Mouse (Mus musculus) hindbrain, postnatal 0 days (tissue): Measurements from ENCODE around the gene Defb21. TPM values are rescaled to one million over a fixed set of nuclear protein-coding genes. Genes with fewer than 3 reads are reported as not detected.

Experiments used
- ATAC-seq: fragments of 200-750 bp; cut with Nextera tagmentation; 2 replicates; pipeline ENCODE4 v1.8.0; 2017; ENCODE audit warnings: mild to moderate bottlenecking, moderate TSS enrichment, moderate library complexity
- DNase-seq: peaks from one replicate; pipeline ENCODE4 v3.0.0-alpha.2; 2015; ENCODE audit warnings: low spot score
- H3K27ac ChIP-seq: fragments of 300-500 bp; sonication (generic); 2 replicates; pipeline ENCODE4 v1.5.1; 2014; ENCODE audit warnings: mild to moderate bottlenecking
- H3K27me3 ChIP-seq: fragments of 300-500 bp; sonication (generic); 2 replicates; pipeline ENCODE4 v1.6.1; 2014; ENCODE audit warnings: low read length, mixed read lengths; ENCODE audit not compliant: insufficient read depth
- H3K36me3 ChIP-seq: fragments of 300-500 bp; sonication (generic); 2 replicates; pipeline ENCODE4 v1.6.1; 2014; ENCODE audit warnings: low read length, mixed read lengths; ENCODE audit not compliant: insufficient read depth
- H3K4me1 ChIP-seq: fragments of 300-500 bp; sonication (generic); 2 replicates; pipeline ENCODE4 v1.6.1; 2014; ENCODE audit warnings: antibody characterized with exemption, low read length, mixed read lengths; ENCODE audit not compliant: insufficient read depth
- H3K4me2 ChIP-seq: fragments of 300-500 bp; sonication (generic); 2 replicates; pipeline ENCODE4 v1.6.1; 2014; ENCODE audit warnings: low read depth, mild to moderate bottlenecking, low read length, moderate library complexity, mixed read lengths
- H3K4me3 ChIP-seq: fragments of 300-500 bp; sonication (generic); 2 replicates; pipeline ENCODE4 v1.5.1; 2014; ENCODE audit warnings: low read length
- H3K9ac ChIP-seq: fragments of 300-500 bp; sonication (generic); replicated peaks from 2 replicates; pipeline ENCODE4 v1.6.1; 2014; ENCODE audit warnings: mild to moderate bottlenecking, low read length, moderate library complexity, mixed read lengths
- H3K9me3 ChIP-seq: fragments of 300-500 bp; sonication (generic); 2 replicates; pipeline ENCODE4 v1.6.1; 2016; ENCODE audit warnings: low read length, mixed read lengths
- CTCF ChIP-seq: IDR thresholded peaks from 2 replicates; pipeline ENCODE4 v1.5.1; 2016; ENCODE audit warnings: antibody characterized with exemption, control low read depth, low read depth
- WGBS: fragments of 180-500 bp; shearing (Covaris S2); extraction: QIAGEN DNeasy Blood & Tissue Kit; methylation state at CpG from one replicate; pipeline ENCODE4 v1.1.7; 2014; 5-methylcytosine and 5-hydroxymethylcytosine counted together
- polyA plus RNA-seq: library from polyadenylated mRNA; unstranded; fragments of >200 nt; fragmentation: Nextera tagmentation; extraction: Ambion mirVana; gene quantifications from 2 replicates; pipeline ENCODE4 v1.2.1, GENCODE M21; 2015
- total RNA-seq: library from RNA; depleted of rRNA; stranded (reverse); fragments of >200 nt; gene quantifications from 2 replicates; pipeline ENCODE4 v1.2.3, GENCODE M21; 2014

Defb21 gene
- total and polyA plus RNA-seq, 2 experiments from 2014 or later, result not detected

GRCm38 (mm10) chr2:152548124-152548523, 24.4 kb upstream of the Defb21 start:
- Histone ChIP-seq H3K27ac (no peak overlapping the region), H3K4me2 (no peak overlapping the region), H3K36me3 (no peaks in the 10 kb centered on the region), H3K27me3 (no peaks in the 10 kb centered on the region), H3K9ac (no peak overlapping the region), H3K9me3 (no peaks in the 10 kb centered on the region), H3K4me1 (no peaks in the 10 kb centered on the region), H3K4me3 (no peak overlapping the region)
- DNase-seq (no peak), ATAC-seq (no peak)
- TF ChIP-seq CTCF, result no peak
- WGBS, result 74% methylated on average over 5 of the region's 5 CpGs

- peak; percentile 85 for DNase-seq
- peak; percentile 55; the same call in 1 of the 2 replicates for ATAC-seq
- Histone ChIP-seq H3K27ac (no peak overlapping the region), H3K4me2 (peak overlapping the region; percentile 43), H3K4me3 (peak overlapping the region; percentile 18; the same call in 1 of the 2 replicates), H3K9me3 (no peaks in the 10 kb centered on the region), H3K4me1 (no peaks in the 10 kb centered on the region), H3K36me3 (no peaks in the 10 kb centered on the region), H3K27me3 (no peaks in the 10 kb centered on the region), H3K9ac (no peak overlapping the region; the same call in 1 of the 2 replicates)
- 12% methylated on average over 16 of the region's 16 CpGs for WGBS
- peak; percentile 85 for TF ChIP-seq CTCF
Observed at GRCm38 (mm10) chr2:152553774-152554423, 18.6 kb upstream of the Defb21 start.

- DNase-seq, result no peak
- Histone ChIP-seq H3K9ac (no peak overlapping the region), H3K4me2 (no peak overlapping the region), H3K27ac (no peak overlapping the region), H3K4me1 (no peaks in the 10 kb centered on the region), H3K36me3 (no peaks in the 10 kb centered on the region), H3K4me3 (no peak overlapping the region), H3K27me3 (no peaks in the 10 kb centered on the region), H3K9me3 (no peaks in the 10 kb centered on the region)
- 86% methylated on average over 7 of the region's 7 CpGs for WGBS
- TF ChIP-seq CTCF, result no peak
- ATAC-seq, result no peak
Observed at GRCm38 (mm10) chr2:152556655-152557054, 15.9 kb upstream of the Defb21 start.

- Histone ChIP-seq H3K27me3 (no peaks in the 10 kb centered on the region), H3K4me3 (no peak within 1 kb of the TSS), H3K9me3 (no peaks in the 10 kb centered on the region), H3K27ac (no peak within 1 kb of the TSS), H3K4me2 (no peak within 1 kb of the TSS), H3K9ac (no peak within 1 kb of the TSS), H3K36me3 (no peaks in the 10 kb centered on the region), H3K4me1 (no peaks in the 10 kb centered on the region)
- WGBS, result 90% methylated on average over 5 of the region's 5 CpGs
- DNase-seq (no peak), ATAC-seq (no peak)
- no peak for TF ChIP-seq CTCF
Observed at GRCm38 (mm10) chr2:152569038-152569437, 3.5 kb upstream of the Defb21 start, which contains the start of gene Gm17416. Gene Gm17416 (plus strand): TSS chr2:152569338.

- WGBS, result 82% methylated on average over 4 of the region's 4 CpGs
- no peak overlapping the region for H3K4me2 ChIP-seq
- no peak for TF ChIP-seq CTCF
- no peaks in the 10 kb centered on the region for H3K9me3 ChIP-seq
- no peak for DNase-seq
- no peak overlapping the region for H3K9ac ChIP-seq
- no peaks in the 10 kb centered on the region for H3K4me1 ChIP-seq
- no peak overlapping the region for H3K27ac ChIP-seq
- H3K27me3 ChIP-seq, result no peaks in the 10 kb centered on the region
- H3K36me3 ChIP-seq, result no peaks in the 10 kb centered on the region
- no peak for ATAC-seq
- no peak overlapping the region for H3K4me3 ChIP-seq
Observed at GRCm38 (mm10) chr2:152569881-152570280, 2.7 kb upstream of the Defb21 start.

GRCm38 (mm10) chr2:152570313-152570712, 2.2 kb upstream of the Defb21 start:
- Histone ChIP-seq H3K27ac (no peak overlapping the region), H3K4me2 (no peak overlapping the region), H3K9ac (no peak overlapping the region), H3K36me3 (no peaks in the 10 kb centered on the region), H3K27me3 (no peaks in the 10 kb centered on the region), H3K9me3 (no peaks in the 10 kb centered on the region), H3K4me3 (no peak overlapping the region), H3K4me1 (no peaks in the 10 kb centered on the region)
- DNase-seq, result no peak
- TF ChIP-seq CTCF, result no peak
- no peak for ATAC-seq
- 84% methylated on average over 6 of the region's 6 CpGs for WGBS

- H3K27ac ChIP-seq, result no peak overlapping the region
- H3K9ac ChIP-seq, result no peak overlapping the region
- no peak overlapping the region for H3K4me3 ChIP-seq
- no peak for TF ChIP-seq CTCF
- WGBS, result 89% methylated on average over 8 of the region's 8 CpGs
- no peaks in the 10 kb centered on the region for H3K4me1 ChIP-seq
- no peaks in the 10 kb centered on the region for H3K9me3 ChIP-seq
- no peaks in the 10 kb centered on the region for H3K27me3 ChIP-seq
- no peak overlapping the region for H3K4me2 ChIP-seq
- no peaks in the 10 kb centered on the region for H3K36me3 ChIP-seq
- no peak for ATAC-seq
- DNase-seq, result no peak
Observed at GRCm38 (mm10) chr2:152573484-152573883, 940 bp downstream of the Defb21 start.
